Mouse (Mus musculus) lung, embryonic 16.5 days (tissue): ENCODE results near the gene Scfd1. TPM values are rescaled to one million over a fixed set of nuclear protein-coding genes. Genes with fewer than 3 reads are reported as not detected.

ENCODE experiments used
- ATAC-seq: fragments of 200-750 bp; cut with Nextera tagmentation; 2 replicates; pipeline ENCODE4 v1.8.0; 2017; ENCODE audit warnings: low read depth, mild to moderate bottlenecking, moderate library complexity
- H3K27ac ChIP-seq: fragments of 300-500 bp; sonication (generic); 2 replicates; pipeline ENCODE4 v1.5.1; 2014; ENCODE audit warnings: mild to moderate bottlenecking, control low read depth, low read length
- H3K27me3 ChIP-seq: fragments of 300-500 bp; sonication (generic); 2 replicates; pipeline ENCODE4 v1.6.1; 2014; ENCODE audit warnings: low read depth, low read length, mixed read lengths; ENCODE audit not compliant: control insufficient read depth, insufficient read depth
- H3K36me3 ChIP-seq: fragments of 300-500 bp; sonication (generic); 2 replicates; pipeline ENCODE4 v1.6.1; 2014; ENCODE audit warnings: low read length; ENCODE audit not compliant: control insufficient read depth, insufficient read depth
- H3K4me1 ChIP-seq: fragments of 300-500 bp; sonication (generic); replicated peaks from 2 replicates; pipeline ENCODE4 v1.6.1; 2014; ENCODE audit warnings: low read length, mixed read lengths; ENCODE audit not compliant: control insufficient read depth, insufficient read depth
- H3K4me2 ChIP-seq: fragments of 300-500 bp; sonication (generic); 2 replicates; pipeline ENCODE4 v1.6.1; 2014; ENCODE audit warnings: low read depth, low read length, control low read depth
- H3K4me3 ChIP-seq: fragments of 300-500 bp; sonication (generic); 2 replicates; pipeline ENCODE4 v1.5.1; 2014; ENCODE audit warnings: mild to moderate bottlenecking, low read length, control low read depth
- H3K9ac ChIP-seq: fragments of 300-500 bp; sonication (generic); 2 replicates; pipeline ENCODE4 v1.6.1; 2014; ENCODE audit warnings: low read length, control low read depth
- H3K9me3 ChIP-seq: fragments of 300-500 bp; sonication (generic); 2 replicates; pipeline ENCODE4 v1.6.1; 2016; ENCODE audit warnings: low read length; ENCODE audit not compliant: control insufficient read depth
- WGBS: fragments of 180-500 bp; shearing (Covaris S2); extraction: QIAGEN DNeasy Blood & Tissue Kit; methylation state at CpG from one replicate; pipeline ENCODE4 v1.1.7; 2014; 5-methylcytosine and 5-hydroxymethylcytosine counted together
- polyA plus RNA-seq: library from polyadenylated mRNA; unstranded; fragments of >200 nt; fragmentation: Nextera tagmentation; extraction: Ambion mirVana; gene quantifications from 2 replicates; pipeline ENCODE4 v1.2.1, GENCODE M21; 2015

The Scfd1 gene
- polyA plus RNA-seq: 79.3 TPM in 2 replicates

DNA sequence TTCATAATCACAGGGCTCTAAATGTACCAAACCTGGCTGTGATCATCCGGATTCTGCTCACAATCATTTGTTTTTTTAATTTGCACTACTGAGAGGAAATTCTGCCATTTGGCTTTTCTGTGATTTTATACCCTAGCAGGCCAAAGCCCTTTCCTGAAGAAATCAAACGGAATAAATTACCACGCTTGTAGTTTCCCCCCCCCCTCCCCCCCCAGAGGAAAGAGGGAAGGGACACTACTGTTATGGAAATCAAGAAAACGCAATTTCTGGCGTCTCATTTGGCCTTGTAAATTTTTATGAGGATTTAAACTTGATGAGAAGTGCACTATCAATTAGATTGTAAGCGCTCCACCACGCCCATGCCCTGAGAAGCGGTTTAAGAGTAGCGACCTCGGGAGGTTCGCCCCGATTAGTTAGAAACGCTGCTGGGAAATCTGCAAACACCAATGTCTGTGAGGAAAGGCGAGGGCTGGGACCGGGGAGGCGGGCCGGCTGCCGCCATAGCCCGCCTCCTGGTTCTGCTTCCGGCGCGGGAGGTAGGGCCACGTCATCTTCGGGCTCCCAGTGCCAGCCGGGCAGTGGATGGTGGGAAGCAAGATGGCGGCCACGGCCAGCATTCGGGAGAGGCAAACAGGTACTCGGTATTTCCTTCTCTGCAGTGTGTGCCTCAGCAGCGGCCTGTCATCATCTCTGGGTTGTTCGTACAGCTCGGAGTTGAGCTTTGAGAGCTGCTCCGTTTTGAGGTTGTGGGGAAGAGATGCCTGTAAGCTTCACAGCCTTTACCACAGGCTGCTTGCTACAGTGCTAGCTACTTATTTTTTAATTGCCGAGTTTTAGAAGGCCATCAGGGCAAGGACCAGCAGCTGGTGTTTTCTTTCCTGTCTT is at the start of gene Scfd1:
Gene Scfd1, plus strand, starts transcription at position 508 of the 885 bp plus-strand sequence.
- ATAC-seq: peak; percentile 100
- H3K4me1 ChIP-seq: 0 out of 2 replicates have a peak, but pooled peaks cover 2% of the 10 kb centered on the region
- peak within 1 kb of the TSS; percentile 87 for H3K27ac ChIP-seq
- peak within 1 kb of the TSS; percentile 92 for H3K4me3 ChIP-seq
- H3K9me3 ChIP-seq: no peaks in the 10 kb centered on the region
- peak within 1 kb of the TSS; percentile 74 for H3K4me2 ChIP-seq
- under 1% methylated on average over 34 of the region's 34 CpGs for WGBS
- peaks cover 13% of the 10 kb centered on the region for H3K36me3 ChIP-seq
- peak within 1 kb of the TSS; percentile 91 for H3K9ac ChIP-seq
- H3K27me3 ChIP-seq: no peaks in the 10 kb centered on the region

DNA sequence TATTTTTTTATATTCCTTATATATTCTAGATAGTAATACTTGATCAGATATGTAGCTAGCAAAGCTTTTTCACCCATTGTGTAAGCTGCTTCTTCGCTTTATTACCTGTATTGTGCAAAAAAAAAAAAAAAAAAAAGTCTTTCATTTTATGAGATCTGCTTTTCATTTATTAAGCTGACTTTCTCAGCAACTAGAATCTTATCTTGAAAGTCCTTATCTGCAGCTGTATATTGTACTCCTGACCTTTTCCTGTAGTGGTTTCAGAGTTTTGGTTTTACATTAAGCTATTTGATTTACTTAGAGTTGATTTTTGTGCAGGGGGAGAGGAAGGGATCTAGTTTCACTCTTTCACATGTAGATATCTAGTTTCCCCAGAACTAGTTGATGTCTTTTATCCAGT is 40.3 kb upstream of the Scfd1 start:
- H3K36me3 ChIP-seq: no peaks in the 10 kb centered on the region
- H3K4me3 ChIP-seq: no peak overlapping the region
- H3K27me3 ChIP-seq: no peaks in the 10 kb centered on the region
- no peaks in the 10 kb centered on the region for H3K4me1 ChIP-seq
- ATAC-seq: no peak
- H3K4me2 ChIP-seq: no peak overlapping the region
- no peak overlapping the region for H3K27ac ChIP-seq
- WGBS: 79% methylated on average over 1 of the region's 1 CpGs
- H3K9ac ChIP-seq: no peak overlapping the region
- no peaks in the 10 kb centered on the region for H3K9me3 ChIP-seq

DNA sequence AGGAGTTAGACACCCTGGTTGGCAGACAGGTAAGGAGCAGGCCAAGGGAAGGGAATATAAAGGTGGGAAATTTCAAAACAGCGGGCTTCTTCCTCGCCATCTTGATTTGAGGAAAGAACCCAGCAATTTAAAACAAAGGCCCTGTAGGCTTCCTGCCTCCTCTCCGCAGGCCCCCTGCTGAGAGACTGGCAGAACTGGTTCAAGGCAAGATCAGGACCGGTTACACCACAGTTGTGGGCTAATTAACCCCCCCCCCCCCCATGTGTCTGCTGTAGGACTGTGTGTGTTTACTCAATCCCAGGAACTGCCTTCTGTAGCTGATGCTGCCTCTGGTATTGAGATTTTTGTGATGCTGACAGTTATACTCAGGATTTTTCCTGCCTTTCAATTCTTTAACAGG is 31.2 kb upstream of the Scfd1 start:
- Histone ChIP-seq H3K9ac (no peak overlapping the region), H3K4me2 (no peak overlapping the region), H3K4me1 (peaks cover 8% of the 10 kb centered on the region), H3K4me3 (no peak overlapping the region), H3K27ac (no peak overlapping the region), H3K36me3 (no peaks in the 10 kb centered on the region), H3K27me3 (no peaks in the 10 kb centered on the region), H3K9me3 (no peaks in the 10 kb centered on the region)
- ATAC-seq: no peak
- 38% methylated on average over 4 of the region's 4 CpGs for WGBS

DNA sequence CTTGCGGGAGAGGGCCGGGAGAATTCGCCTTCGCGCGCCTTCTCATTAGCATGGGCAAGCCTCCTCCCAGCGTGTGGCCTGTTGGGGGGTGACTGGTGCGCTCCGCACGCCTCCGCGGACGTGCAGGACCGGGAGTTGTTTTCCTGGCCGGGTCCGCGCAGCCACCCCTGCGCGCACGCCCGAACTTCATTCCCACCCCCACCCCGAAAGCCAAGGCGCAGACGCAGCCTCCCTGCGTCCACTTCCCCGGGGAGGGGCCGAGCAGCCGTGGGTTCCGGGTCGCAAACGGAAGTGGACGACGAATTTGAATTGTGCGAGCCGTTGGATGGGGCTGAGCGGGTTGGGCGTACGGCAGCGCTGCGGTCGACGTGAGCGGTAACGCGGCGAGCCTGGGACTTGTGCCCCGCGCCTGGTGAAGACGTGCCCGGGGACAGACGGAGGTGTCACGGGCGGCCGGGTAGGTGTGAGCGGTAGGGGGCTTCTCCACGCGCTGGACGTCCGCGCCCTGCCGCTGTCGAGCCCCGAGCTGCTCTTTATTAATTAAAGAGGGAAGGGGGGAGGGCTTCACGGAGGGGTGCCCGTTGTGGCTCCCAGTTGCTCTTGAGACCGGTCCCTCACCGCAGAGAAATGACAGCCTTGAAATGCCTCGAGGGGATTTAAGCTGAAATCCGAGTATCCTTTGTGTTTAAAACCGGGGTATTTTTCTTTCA is 29.2 kb upstream of the Scfd1 start, which contains the start of gene G2e3:
Gene G2e3, plus strand, starts transcription at position 74 of the 710 bp plus-strand sequence.
- no peaks in the 10 kb centered on the region for H3K9me3 ChIP-seq
- peak within 1 kb of the TSS; percentile 88 for H3K4me3 ChIP-seq
- peak within 1 kb of the TSS; percentile 98 for H3K27ac ChIP-seq
- peak; percentile 98 for ATAC-seq
- under 1% methylated on average over 70 of the region's 70 CpGs for WGBS
- peaks cover 4% of the 10 kb centered on the region; the same call in 1 of the 2 replicates for H3K36me3 ChIP-seq
- no peaks in the 10 kb centered on the region for H3K27me3 ChIP-seq
- H3K4me2 ChIP-seq: peak within 1 kb of the TSS; percentile 70
- peaks cover 8% of the 10 kb centered on the region for H3K4me1 ChIP-seq
- peak within 1 kb of the TSS; percentile 96 for H3K9ac ChIP-seq

GRCm38 (mm10) chr12:51348698-51348998 is 28.7 kb upstream of the Scfd1 start:
- peak overlapping the region; percentile 88 for H3K4me3 ChIP-seq
- WGBS: 0% methylated on average over 10 of the region's 10 CpGs
- peaks cover 8% of the 10 kb centered on the region for H3K4me1 ChIP-seq
- no peaks in the 10 kb centered on the region for H3K27me3 ChIP-seq
- H3K36me3 ChIP-seq: peaks cover 7% of the 10 kb centered on the region; the same call in 1 of the 2 replicates
- peak overlapping the region; percentile 96 for H3K9ac ChIP-seq
- H3K27ac ChIP-seq: peak overlapping the region; percentile 98
- no peaks in the 10 kb centered on the region for H3K9me3 ChIP-seq
- ATAC-seq: 0 out of 2 replicates have a peak, but pooled peaks have one; percentile 21
- peak overlapping the region; percentile 70 for H3K4me2 ChIP-seq

- H3K4me2 ChIP-seq: no peak overlapping the region
- no peak overlapping the region for H3K27ac ChIP-seq
- H3K9me3 ChIP-seq: no peaks in the 10 kb centered on the region
- 61% methylated on average over 8 of the region's 8 CpGs for WGBS
- no peak overlapping the region for H3K9ac ChIP-seq
- no peak overlapping the region for H3K4me3 ChIP-seq
- peaks cover 40% of the 10 kb centered on the region for H3K36me3 ChIP-seq
- H3K4me1 ChIP-seq: 0 out of 2 replicates have a peak, but pooled peaks cover 4% of the 10 kb centered on the region
- no peak for ATAC-seq
- no peaks in the 10 kb centered on the region for H3K27me3 ChIP-seq
These were observed 22.0 kb upstream of the Scfd1 start for GRCm38 (mm10) chr12:51355296-51355695.

GRCm38 (mm10) chr12:51361294-51361693 is 16.0 kb upstream of the Scfd1 start:
- H3K9me3 ChIP-seq: no peaks in the 10 kb centered on the region
- H3K9ac ChIP-seq: no peak overlapping the region
- no peak overlapping the region for H3K27ac ChIP-seq
- no peak for ATAC-seq
- H3K4me3 ChIP-seq: no peak overlapping the region
- H3K4me1 ChIP-seq: no peaks in the 10 kb centered on the region
- no peaks in the 10 kb centered on the region for H3K27me3 ChIP-seq
- peaks cover 43% of the 10 kb centered on the region for H3K36me3 ChIP-seq
- H3K4me2 ChIP-seq: no peak overlapping the region

- Histone ChIP-seq H3K4me2 (no peak overlapping the region), H3K27me3 (no peaks in the 10 kb centered on the region), H3K4me1 (no peaks in the 10 kb centered on the region), H3K27ac (no peak overlapping the region), H3K4me3 (no peak overlapping the region), H3K9me3 (no peaks in the 10 kb centered on the region), H3K36me3 (peaks cover 42% of the 10 kb centered on the region), H3K9ac (no peak overlapping the region)
- WGBS: 97% methylated on average over 1 of the region's 1 CpGs
- ATAC-seq: no peak
These were observed 14.4 kb upstream of the Scfd1 start for GRCm38 (mm10) chr12:51362898-51363297.

DNA sequence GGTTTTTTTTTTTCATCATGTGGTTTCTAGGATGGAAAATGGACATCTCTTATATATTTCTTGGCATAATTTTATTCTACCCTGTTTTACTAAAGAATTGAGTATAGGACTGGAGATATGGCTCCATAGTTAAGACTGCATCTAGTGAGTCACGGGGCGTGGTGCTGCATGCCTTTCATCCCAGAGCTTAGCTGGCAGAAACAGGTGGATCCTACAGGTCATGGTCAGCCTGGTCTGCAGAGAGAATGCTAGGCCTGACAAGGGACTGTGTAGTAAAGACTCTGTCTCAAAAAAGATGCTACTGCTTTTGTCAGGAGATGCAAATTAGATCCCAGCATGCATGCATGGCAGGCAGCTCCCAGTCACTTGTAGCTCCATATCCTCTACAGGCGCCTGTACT is 8.8 kb upstream of the Scfd1 start:
- peaks cover 30% of the 10 kb centered on the region for H3K36me3 ChIP-seq
- no peak for ATAC-seq
- no peak overlapping the region for H3K4me2 ChIP-seq
- 95% methylated on average over 3 of the region's 3 CpGs for WGBS
- H3K27ac ChIP-seq: no peak overlapping the region
- no peak overlapping the region for H3K4me3 ChIP-seq
- no peaks in the 10 kb centered on the region for H3K9me3 ChIP-seq
- no peaks in the 10 kb centered on the region for H3K4me1 ChIP-seq
- no peak overlapping the region for H3K9ac ChIP-seq
- no peaks in the 10 kb centered on the region for H3K27me3 ChIP-seq
